Mouse (Mus musculus) regulatory T cell (primary cell): ENCODE measurements around the gene Cyp2c40.
"Not testable (repeated sequence)": the region's sequence is repeated elsewhere in the genome, so short reads cannot be mapped to it uniquely, and the experiment has no call there.

Experiments used
- in situ Hi-C: fragments of 300-600 bp; cut with MboI, MseI; formaldehyde crosslinking; loops from one replicate; pipeline ENCODE4 v1.15.1; 2025; ENCODE audit warnings: high pct_unique_total_duplicates

The Cyp2c40 gene

DNA sequence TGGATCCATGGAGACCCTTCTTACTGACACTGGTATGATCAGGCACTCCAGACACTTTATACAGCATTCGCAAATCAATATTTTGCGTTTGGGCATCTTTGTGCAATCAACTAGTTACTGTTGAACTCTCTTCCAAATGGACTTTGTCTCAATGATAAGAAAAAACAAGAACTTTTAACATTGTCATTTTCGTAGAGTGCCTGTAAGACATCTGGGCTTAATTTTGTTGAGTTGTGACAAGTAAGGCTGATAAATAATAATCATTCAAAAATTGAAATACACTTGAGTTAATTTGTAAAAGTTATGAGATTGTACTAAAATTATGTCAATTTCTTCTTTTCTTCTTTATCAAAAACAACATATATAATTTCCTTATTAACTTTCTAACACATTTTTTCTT lies at the start of gene Cyp2c40:
Gene Cyp2c40, minus strand, starts transcription at position 101 of the 400 bp plus-strand sequence.
- in situ Hi-C loops = not testable (repeated sequence)

DNA sequence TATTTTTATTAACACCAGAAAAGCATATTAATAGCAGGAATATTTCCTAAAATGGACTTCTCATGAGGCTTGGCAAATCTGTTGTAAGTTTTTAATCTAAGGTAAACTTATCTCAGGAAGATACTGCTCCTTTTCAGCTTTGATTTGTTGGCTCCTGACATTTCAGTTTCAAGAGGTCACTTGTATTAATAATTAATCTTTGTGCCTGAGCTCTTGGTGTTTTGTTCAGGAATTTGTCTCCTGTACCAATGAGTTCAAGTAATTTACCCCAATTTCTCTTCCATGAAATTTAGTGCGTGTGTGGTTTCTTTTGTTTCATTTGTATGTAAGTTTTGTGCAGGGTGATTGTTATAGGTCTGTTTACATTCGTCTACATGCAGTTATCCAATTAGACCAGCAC lies 8.3 kb upstream of the Cyp2c40 start:
- in situ Hi-C loops = loop anchor here (5.0 kb wide), 1 partner anchor 76 kb away; no protein-coding TSS in a partner anchor

DNA sequence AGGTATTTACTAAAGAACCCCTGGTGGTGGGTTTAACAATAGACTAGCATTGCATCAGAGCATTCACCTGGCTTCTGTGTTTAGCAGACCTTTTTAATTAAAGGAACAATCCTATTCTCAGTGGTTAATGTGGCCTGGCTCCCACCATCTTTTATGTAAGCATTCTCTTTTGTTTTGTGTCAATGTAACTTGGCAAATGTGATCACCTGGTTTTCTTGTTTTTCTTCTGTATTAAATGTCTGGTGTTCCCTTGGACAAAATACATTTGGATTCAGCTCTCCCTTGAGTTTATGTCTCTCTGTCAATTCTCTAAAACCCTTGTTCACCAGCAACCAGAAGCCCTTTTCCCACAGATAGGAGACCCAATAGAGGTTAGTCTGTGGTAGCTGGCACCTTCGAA lies 3.8 kb upstream of the Cyp2c40 start:
- in situ Hi-C loops = not testable (repeated sequence)

DNA sequence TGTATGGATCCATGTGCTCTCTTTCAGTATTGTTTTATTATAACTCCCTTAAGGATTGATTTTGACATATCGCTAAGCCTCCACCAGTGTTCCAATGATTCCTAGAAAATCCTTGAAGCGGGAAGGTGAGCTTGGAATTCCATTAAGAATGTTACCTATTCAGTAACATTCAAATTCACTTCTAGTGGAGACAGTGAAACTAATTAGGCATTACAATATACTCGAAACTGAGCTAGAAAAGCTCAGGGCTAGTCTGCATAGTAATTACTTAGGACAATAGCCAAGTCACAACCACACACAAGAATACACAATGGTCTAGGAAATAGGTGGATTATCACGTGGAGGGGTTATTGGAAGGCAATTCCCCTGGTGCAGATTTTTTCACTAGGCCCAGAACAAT lies 3.4 kb upstream of the Cyp2c40 start:
- in situ Hi-C loops = not testable (repeated sequence)

DNA sequence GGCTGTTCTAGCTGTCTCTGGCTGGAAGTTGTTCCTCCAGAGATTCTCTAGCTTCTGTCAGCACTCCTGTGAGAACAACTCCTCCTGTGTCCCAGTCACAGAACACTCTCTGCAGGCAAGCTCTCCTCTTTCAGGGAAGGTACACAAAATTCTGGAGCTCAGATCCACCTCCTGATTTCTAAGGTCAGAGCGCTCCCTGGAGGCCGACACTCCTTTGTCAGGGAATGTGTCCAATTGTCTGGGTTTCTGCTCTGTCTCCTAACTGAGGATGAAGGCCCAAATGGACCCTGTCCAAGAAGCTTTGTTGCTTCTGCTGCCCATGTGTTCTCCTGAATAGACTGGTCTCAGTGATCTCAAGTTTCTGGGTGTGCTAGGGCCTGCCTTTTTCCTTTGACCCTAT lies 27.2 kb downstream of the Cyp2c40 start:
- in situ Hi-C loops = not testable (repeated sequence)

DNA sequence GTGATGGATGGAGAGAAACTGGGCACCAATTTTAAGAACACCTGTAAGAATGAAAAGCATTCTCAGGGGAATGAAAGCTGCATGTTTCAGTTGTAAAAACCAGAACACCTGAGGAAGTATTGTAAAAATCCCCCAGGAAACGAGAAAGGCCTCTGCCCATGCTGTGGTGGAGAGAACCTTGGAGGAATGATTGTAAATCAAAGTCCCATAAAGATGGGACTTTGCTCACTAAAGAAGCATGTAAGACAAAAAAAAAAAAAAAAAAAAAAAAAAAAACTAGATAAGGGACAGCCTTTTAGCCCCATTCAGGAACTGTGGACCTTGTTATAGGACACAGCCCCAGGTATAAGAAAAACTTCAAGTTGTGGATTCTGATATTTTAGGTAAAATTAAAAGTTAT lies 67.3 kb downstream of the Cyp2c40 start:
- in situ Hi-C loops = no loop called here

DNA sequence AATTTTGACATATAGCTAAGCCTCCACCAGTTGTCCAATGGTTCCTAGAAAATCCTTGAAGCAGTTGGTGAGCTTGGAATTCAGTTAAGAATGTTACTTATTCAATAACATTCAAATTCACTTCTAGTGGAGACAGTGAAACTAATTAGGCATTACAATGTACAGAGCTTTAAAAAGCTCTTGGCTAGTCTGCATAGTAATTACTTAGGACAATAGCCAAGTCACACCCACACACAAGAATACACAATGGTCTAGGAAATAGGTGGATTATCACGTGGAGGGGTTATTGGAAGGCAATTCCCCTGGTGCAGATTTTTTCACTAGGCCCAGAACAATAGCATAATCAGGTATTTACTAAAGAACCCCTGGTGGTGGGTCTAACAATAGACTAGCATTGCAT lies 68.3 kb downstream of the Cyp2c40 start:
- in situ Hi-C loops = not testable (repeated sequence)

DNA sequence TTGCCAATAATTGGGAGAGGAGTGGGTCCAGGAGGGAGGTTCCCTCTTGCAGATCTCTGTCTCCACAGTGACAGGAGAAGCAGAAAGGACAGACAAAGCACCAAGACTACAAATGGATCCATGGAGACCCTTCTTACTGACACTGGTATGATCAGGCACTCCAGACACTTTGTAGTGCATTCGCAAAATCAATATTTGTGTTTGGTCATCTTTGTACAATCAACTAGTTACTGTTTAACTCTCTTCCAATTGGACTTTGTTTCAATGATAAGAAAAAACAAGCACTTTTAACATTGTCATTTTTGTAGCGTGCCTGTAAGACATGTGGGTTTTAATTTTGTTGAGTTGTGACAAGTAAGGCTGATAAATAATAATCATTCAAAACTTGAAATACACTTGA lies 71.7 kb downstream of the Cyp2c40 start, which contains the start of gene Cyp2c68:
Gene Cyp2c68, minus strand, starts transcription at position 135 of the 400 bp plus-strand sequence.
- in situ Hi-C loops = no loop called here
